Comparison of ENCODE assay signal across 22 mouse cellular contexts in the genomic region with DNA sequence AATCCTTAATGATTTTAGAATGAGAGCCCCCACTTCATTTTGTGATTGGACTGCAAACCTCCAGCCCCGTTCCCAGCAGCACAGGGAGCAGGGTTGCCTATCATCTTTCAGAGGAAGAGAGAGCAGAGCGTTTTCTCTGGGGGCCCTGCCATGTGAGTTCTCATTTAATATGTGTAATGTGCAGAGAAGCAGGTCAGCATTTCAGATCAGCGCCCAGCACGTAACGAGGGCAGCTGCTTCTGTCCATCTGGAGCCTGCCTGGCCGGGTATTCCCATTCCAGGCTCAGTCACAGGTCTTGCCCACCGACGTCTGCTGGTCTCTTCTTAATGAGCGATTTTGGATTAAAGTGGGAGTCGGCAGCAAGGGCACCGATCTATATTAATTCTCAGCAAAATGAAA. TPM values are rescaled to one million over a fixed set of nuclear protein-coding genes. Genes with fewer than 3 reads are reported as not detected.
A peak's percentile ranks its signal among the peaks of the same experiment; 100 is the strongest.
DNase-seq lines count a peak whose midpoint lies in the region; ATAC-seq and TF ChIP-seq lines count a peak whose summit lies in the region.
"Had no signal": no experiment of that assay in that cellular context is flagged by ENCODE, and none has a peak within 500 bp of the region (broad histone marks: within the 10 kb centered on the region; RNA-seq: fewer than 3 reads in every experiment).

No protein-coding gene starts in this region.

- H3K36me3 ChIP-seq in hindbrain, embryonic 10.5 days: no peaks in the 10 kb centered on the region
- no peaks in the 10 kb centered on the region for H3K36me3 ChIP-seq in hindbrain, embryonic 16.5 days (ENCODE audit: control insufficient read depth, insufficient read depth, low read length)
- no peaks in the 10 kb centered on the region for H3K36me3 ChIP-seq in midbrain, embryonic 14.5 days (ENCODE audit: control insufficient read depth, insufficient read depth, low read length)
- H3K36me3 ChIP-seq: embryonic facial prominence, embryonic 13.5 days; kidney, embryonic 15.5 days; neural tube, embryonic 12.5 days had no signal

- H3K27ac ChIP-seq in hindbrain, embryonic 10.5 days: 0 out of 2 replicates have a peak overlapping the region, but pooled peaks have one; percentile 37
- H3K27ac ChIP-seq in hindbrain, embryonic 16.5 days (ENCODE audit: low read depth, low read length): no peak overlapping the region
- no peak overlapping the region for H3K27ac ChIP-seq in midbrain, embryonic 14.5 days (replicated peaks; ENCODE audit: low read depth, low read length)
- H3K27ac ChIP-seq: embryonic facial prominence, embryonic 13.5 days; kidney, embryonic 15.5 days; neural tube, embryonic 12.5 days had no signal

- ATAC-seq in hindbrain, embryonic 16.5 days: no peak
- no peak; the same call in 1 of the 2 replicates for ATAC-seq in midbrain, embryonic 14.5 days (ENCODE audit: low FRiP score, low TSS enrichment)
- ATAC-seq: intestine, embryonic 16.5 days; liver, postnatal 0 days had no signal

- no peaks in the 10 kb centered on the region for H3K9me3 ChIP-seq in hindbrain, embryonic 10.5 days
- H3K9me3 ChIP-seq in hindbrain, embryonic 16.5 days (ENCODE audit: control insufficient read depth, low read length): no peaks in the 10 kb centered on the region
- no peaks in the 10 kb centered on the region for H3K9me3 ChIP-seq in midbrain, embryonic 14.5 days (ENCODE audit: control insufficient read depth, low read length)
- H3K9me3 ChIP-seq: embryonic facial prominence, embryonic 13.5 days; kidney, embryonic 15.5 days; neural tube, embryonic 12.5 days had no signal

- H3K27me3 ChIP-seq in hindbrain, embryonic 10.5 days (ENCODE audit: insufficient read depth, poor library complexity, severe bottlenecking): peaks cover 6% of the 10 kb centered on the region
- H3K27me3 ChIP-seq in hindbrain, embryonic 16.5 days (replicated peaks; ENCODE audit: control insufficient read depth, insufficient read depth, low read length): no peaks in the 10 kb centered on the region
- H3K27me3 ChIP-seq in midbrain, embryonic 14.5 days (ENCODE audit: control insufficient read depth, insufficient read depth, low read length): no peaks in the 10 kb centered on the region

- H3K9ac ChIP-seq in hindbrain, embryonic 16.5 days (ENCODE audit: low read depth, low read length): no peak overlapping the region
- no peak overlapping the region for H3K9ac ChIP-seq in midbrain, embryonic 14.5 days (replicated peaks; ENCODE audit: low read length)
- H3K9ac ChIP-seq: embryonic facial prominence, embryonic 13.5 days; kidney, embryonic 15.5 days; liver, postnatal 0 days; neural tube, embryonic 12.5 days had no signal

- no peak for TF ChIP-seq POLR2A in brain, embryonic 14.5 days (IDR thresholded peaks at IDR 0.05; ENCODE audit: borderline replicate concordance, extremely low read depth, insufficient read depth, insufficient read length, poor library complexity, severe bottlenecking)

- H3K4me2 ChIP-seq in hindbrain, embryonic 16.5 days (ENCODE audit: low read length): no peak overlapping the region
- no peak overlapping the region for H3K4me2 ChIP-seq in midbrain, embryonic 14.5 days (ENCODE audit: low read length)
- H3K4me2 ChIP-seq: embryonic facial prominence, embryonic 13.5 days; kidney, embryonic 15.5 days; neural tube, embryonic 12.5 days had no signal

- peak; percentile 79 to 82 for DNase-seq in cerebellum, postnatal 10 days
- DNase-seq in cerebellum, postnatal 4 days (ENCODE audit: low spot score in 2 of 2): no peak
- no peak for DNase-seq in hindbrain, embryonic 10.5 days (ENCODE audit: low spot score)
- peak; percentile 51 for DNase-seq in brain, embryonic 14.5 days (ENCODE audit: low read depth)
- peak; percentile 44 for DNase-seq in midbrain, embryonic 14.5 days
- no peak for DNase-seq in urinary bladder, adult 18-20 months (ENCODE audit: low spot score in 2 of 2)
- no peak for DNase-seq in urinary bladder, postnatal 14 days (ENCODE audit: low spot score)
- DNase-seq: adrenal gland, adult 8-10 months; heart, adult 11 months; heart, postnatal 4 days; liver; liver, postnatal 0 days; right cerebral cortex, postnatal 25 days; thymus, postnatal 14 days had no signal

- WGBS in hindbrain, embryonic 10.5 days: 76% methylated on average over 11 of the region's 11 CpGs
- WGBS in hindbrain, embryonic 16.5 days: 36% methylated on average over 11 of the region's 11 CpGs
- 37% methylated on average over 11 of the region's 11 CpGs for whole genome bisulfite sequencing in midbrain, embryonic 14.5 days

- H3K4me3 ChIP-seq in hindbrain, embryonic 10.5 days: no peak overlapping the region
- H3K4me3 ChIP-seq in hindbrain, embryonic 16.5 days (ENCODE audit: low read length): no peak overlapping the region
- H3K4me3 ChIP-seq in midbrain, embryonic 14.5 days (replicated peaks; ENCODE audit: low read depth, low read length): no peak overlapping the region
- H3K4me3 ChIP-seq: embryonic facial prominence, embryonic 13.5 days; kidney, embryonic 15.5 days; neural tube, embryonic 12.5 days had no signal

- H3K4me1 ChIP-seq in hindbrain, embryonic 10.5 days (replicated peaks): peaks cover 25% of the 10 kb centered on the region; the same call in 1 of the 2 replicates
- no peaks in the 10 kb centered on the region; the same call in 1 of the 2 replicates for H3K4me1 ChIP-seq in hindbrain, embryonic 16.5 days (ENCODE audit: control insufficient read depth, insufficient read depth, low read depth, low read length)
- 0 out of 2 replicates have a peak, but pooled peaks cover 3% of the 10 kb centered on the region for H3K4me1 ChIP-seq in midbrain, embryonic 14.5 days (ENCODE audit: control insufficient read depth, insufficient read depth, low read length)
- H3K4me1 ChIP-seq: embryonic facial prominence, embryonic 13.5 days; kidney, embryonic 15.5 days; neural tube, embryonic 12.5 days had no signal

- no peak for TF ChIP-seq CTCF in brain, embryonic 14.5 days (IDR thresholded peaks at IDR 0.05; ENCODE audit: borderline replicate concordance, extremely low read depth, insufficient read depth, insufficient read length)

RNA-seq across cellular contexts. Expression of gene Bhlhe23, which starts 11.7 kb away (rescaled TPM):
- polyA plus RNA-seq in hindbrain, embryonic 10.5 days (2016; fragmentation: Nextera tagmentation; extraction: Ambion mirVana): 5.0 and 6.1 TPM in 2 replicates
- 0.36 and 0.69 TPM in 2 replicates for polyA plus RNA-seq in hindbrain, embryonic 16.5 days (2015; fragmentation: Nextera tagmentation; extraction: Ambion mirVana)
- 8.5 and 10.6 TPM in 2 replicates for polyA plus RNA-seq in brain, embryonic 14.5 days (2012; rRNA removed)
- 20.1 and 21.3 TPM in 2 replicates for polyA plus RNA-seq in midbrain, embryonic 14.5 days (2014; fragmentation: Nextera tagmentation; extraction: Ambion mirVana)
- polyA plus RNA-seq: cortical plate, adult 2 months; embryonic facial prominence, embryonic 13.5 days; heart, embryonic 14.5 days; intestine, embryonic 16.5 days; kidney, embryonic 15.5 days; large intestine, adult 2 months; liver, postnatal 0 days had no signal

RNA-seq across cellular contexts. Expression of gene Slc17a9, which starts 39.9 kb away (rescaled TPM):
- 0.25 and 0.54 TPM in 2 replicates for polyA plus RNA-seq in hindbrain, embryonic 10.5 days (2016; fragmentation: Nextera tagmentation; extraction: Ambion mirVana)
- polyA plus RNA-seq in hindbrain, embryonic 16.5 days (2015; fragmentation: Nextera tagmentation; extraction: Ambion mirVana): 0.19 and 0.42 TPM in 2 replicates
- 0.83 and 0.85 TPM in 2 replicates for polyA plus RNA-seq in brain, embryonic 14.5 days (2012; rRNA removed)
- polyA plus RNA-seq in midbrain, embryonic 14.5 days (2014; fragmentation: Nextera tagmentation; extraction: Ambion mirVana): 0.12 TPM in 1 of 2 replicates, not detected in the other

RNA-seq across cellular contexts. Expression of gene Gid8, which starts 55.1 kb away (rescaled TPM):
- polyA plus RNA-seq in hindbrain, embryonic 10.5 days (2016; fragmentation: Nextera tagmentation; extraction: Ambion mirVana): 50.0 and 50.8 TPM in 2 replicates
- polyA plus RNA-seq in hindbrain, embryonic 16.5 days (2015; fragmentation: Nextera tagmentation; extraction: Ambion mirVana): 52.8 and 58.9 TPM in 2 replicates
- polyA plus RNA-seq in brain, embryonic 14.5 days (2012; rRNA removed): 62.8 and 64.7 TPM in 2 replicates
- 51.8 and 64.9 TPM in 2 replicates for polyA plus RNA-seq in midbrain, embryonic 14.5 days (2014; fragmentation: Nextera tagmentation; extraction: Ambion mirVana)

RNA-seq across cellular contexts. Expression of gene Dido1, which starts 55.2 kb away (rescaled TPM):
- 31.9 and 33.3 TPM in 2 replicates for polyA plus RNA-seq in hindbrain, embryonic 10.5 days (2016; fragmentation: Nextera tagmentation; extraction: Ambion mirVana)
- 20.7 and 21.7 TPM in 2 replicates for polyA plus RNA-seq in hindbrain, embryonic 16.5 days (2015; fragmentation: Nextera tagmentation; extraction: Ambion mirVana)
- 24.9 and 31.0 TPM in 2 replicates for polyA plus RNA-seq in brain, embryonic 14.5 days (2012; rRNA removed)
- 31.2 and 38.1 TPM in 2 replicates for polyA plus RNA-seq in midbrain, embryonic 14.5 days (2014; fragmentation: Nextera tagmentation; extraction: Ambion mirVana)

Comparison
In these comparisons a context has a peak if more than half of its experiments do, and no peak if none do; other contexts are left out.
1. DNase-seq: peak in cerebellum, postnatal 10 days (2 of 2), brain, embryonic 14.5 days (single experiment) and midbrain, embryonic 14.5 days (single experiment); none in cerebellum, postnatal 4 days (0 of 2), hindbrain, embryonic 10.5 days (single experiment), urinary bladder, adult 18-20 months (0 of 2) and urinary bladder, postnatal 14 days (single experiment).